Mouse (Mus musculus): Measurements from ENCODE around the gene Ly6g5c.

- no peak for TF ChIP-seq GATA1 (IDR thresholded peaks at IDR 0.05; ENCODE audit: borderline replicate concordance, low read length)
- no peak for TF ChIP-seq FLI1 (IDR thresholded peaks at IDR 0.05; ENCODE audit: low read length)
These were observed 24.1 kb upstream of the Ly6g5c start for GRCm38 (mm10) chr17:35083929-35084497.

Data from megakaryocyte, embryonic 14.5 days (primary cell).